Mouse (Mus musculus) lung, postnatal 0 days (tissue): ENCODE results near the gene Jpt1.

ENCODE experiments used
- CTCF ChIP-seq: IDR thresholded peaks from 2 replicates; pipeline ENCODE4 v1.5.1; 2016; ENCODE audit warnings: antibody characterized with exemption, mild to moderate bottlenecking
- EP300 ChIP-seq: IDR thresholded peaks from 2 replicates; pipeline ENCODE4 v1.6.1; 2016; ENCODE audit warnings: antibody characterized with exemption, mild to moderate bottlenecking, control low read depth

DNA sequence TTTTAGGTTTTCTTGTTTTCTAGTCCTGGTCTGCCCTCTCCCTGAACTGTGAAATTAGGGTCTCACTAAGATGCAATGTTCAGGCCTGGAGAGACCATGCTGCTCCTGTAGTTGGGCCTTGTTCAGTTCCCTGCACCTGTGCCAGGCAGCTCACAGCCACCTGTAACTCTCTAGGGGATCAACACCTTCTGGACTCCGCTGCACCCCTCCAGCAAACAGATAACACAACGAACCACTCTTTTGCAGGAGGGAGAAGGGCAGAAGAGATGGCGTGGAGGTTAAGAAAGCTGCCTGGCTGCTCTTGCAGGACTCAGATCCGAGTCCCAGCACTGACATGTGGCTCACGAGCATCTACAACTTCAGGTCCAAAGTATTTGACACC is 3.7 kb downstream of the Jpt1 start:
- no peak for TF ChIP-seq CTCF
- TF ChIP-seq EP300 = no peak
